Mouse (Mus musculus): ENCODE results near the gene Vmn1r28. TPM values are rescaled to one million over a fixed set of nuclear protein-coding genes. Genes with fewer than 3 reads are reported as not detected.

The Vmn1r28 gene
- polyA plus RNA-seq (2017; shearing (Covaris generic)): under 1 TPM; 0.05 to 0.12 TPM

GRCm38 (mm10) chr6:58261737-58262136, at the start of gene Vmn1r28:
Gene Vmn1r28 (plus strand): TSS chr6:58262037.

GRCm38 (mm10) chr6:58218721-58219120, 43.1 kb upstream of the Vmn1r28 start, which contains the start of gene Vmn1r27:
Gene Vmn1r27 (minus strand): TSS chr6:58218821.

GRCm38 (mm10) chr6:58301249-58301648, 39.4 kb downstream of the Vmn1r28 start, which contains the start of gene Vmn1r29:
Gene Vmn1r29 (plus strand): TSS chr6:58301549.

Other genes starting within 250 kb of the Vmn1r28 start
- not detected for gene Vmn1r26, start 246.9 kb upstream of the Vmn1r28 start, polyA plus RNA-seq (2017; shearing (Covaris generic))
- gene Vmn1r27, start 43.2 kb upstream of the Vmn1r28 start, polyA plus RNA-seq (2017; shearing (Covaris generic)): not detected
- gene Vmn1r29, start 39.5 kb downstream of the Vmn1r28 start, polyA plus RNA-seq (2017; shearing (Covaris generic)): under 1 TPM in 1 of 2 experiments, not detected in 1; 0.38 TPM
- not detected for gene Vmn1r30, start 181.3 kb downstream of the Vmn1r28 start, polyA plus RNA-seq (2017; shearing (Covaris generic))
- not detected for gene Vmn1r31, start 213.3 kb downstream of the Vmn1r28 start, polyA plus RNA-seq (2017; shearing (Covaris generic))